Mouse (Mus musculus): ENCODE data around the gene Alg3. TPM values are rescaled to one million over a fixed set of nuclear protein-coding genes. Genes with fewer than 3 reads are reported as not detected.

Gene Alg3
- polyA plus RNA-seq (2012; rRNA removed) = 20.1 and 22.8 TPM in 2 replicates

GRCm38 (mm10) chr16:20611357-20612227 is at the start of gene Alg3, which contains the start of the genes Eef1akmt4 and Gm49333:
Gene Alg3 (minus strand): TSS chr16:20611735.
Gene Eef1akmt4 (plus strand): TSS chr16:20611593.
Gene Gm49333 (plus strand): TSS chr16:20611610.

GRCm38 (mm10) chr16:20651076-20651946 is 39.8 kb upstream of the Alg3 start, which contains the start of gene Psmd2:
Gene Psmd2 (plus strand): TSS chr16:20651652.

DNA sequence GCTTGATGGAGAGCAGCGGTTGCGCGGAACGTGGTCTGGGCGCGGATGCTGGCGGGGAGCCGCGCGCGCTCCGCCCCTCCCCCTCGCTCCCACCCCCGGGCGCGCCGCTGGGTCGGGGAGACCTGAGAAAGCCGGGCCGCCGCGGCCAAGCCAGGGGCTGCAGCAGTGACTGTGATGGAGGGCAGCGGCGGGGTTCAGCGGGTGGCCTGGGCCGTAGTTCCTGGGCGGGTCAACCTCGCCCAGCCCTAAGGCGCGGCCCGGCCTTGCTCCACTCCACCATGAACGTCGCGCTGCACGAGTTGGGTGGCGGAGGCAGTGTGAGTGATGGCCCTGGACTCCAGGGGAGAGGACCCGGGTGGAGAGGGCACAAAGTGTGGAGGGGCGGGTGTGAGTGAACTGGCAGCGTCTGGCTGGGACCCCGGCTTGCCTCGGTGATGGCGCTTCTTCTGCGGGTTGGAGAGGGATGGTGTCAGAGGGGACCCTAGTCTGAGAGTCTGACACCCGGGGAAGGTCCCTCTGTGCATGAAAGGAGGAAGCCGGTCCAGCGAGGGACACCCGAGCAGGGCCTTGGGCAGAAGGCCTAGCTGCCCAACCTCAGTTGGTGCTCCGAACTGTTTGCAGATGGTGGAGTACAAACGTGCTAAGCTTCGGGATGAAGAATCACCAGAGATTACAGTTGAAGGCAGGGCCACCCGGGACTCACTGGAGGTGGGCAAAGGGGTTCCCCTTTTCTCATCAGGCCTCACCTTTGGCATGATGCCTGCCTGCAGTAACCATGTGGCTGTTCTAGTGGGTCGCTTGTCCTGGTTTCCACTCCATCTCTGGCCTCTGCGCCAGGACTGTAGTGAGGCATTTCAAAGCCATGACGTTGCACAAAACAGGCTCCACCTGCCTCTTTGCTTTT is 18.4 kb upstream of the Alg3 start, which contains the start of gene Ece2:
Ece2 (plus strand) TSS at position 98 of the 904 bp plus-strand sequence.

GRCm38 (mm10) chr16:20621191-20621990 is 9.9 kb upstream of the Alg3 start, which contains the start of gene Camk2n2:
Gene Camk2n2 (minus strand): TSS chr16:20621287.

DNA sequence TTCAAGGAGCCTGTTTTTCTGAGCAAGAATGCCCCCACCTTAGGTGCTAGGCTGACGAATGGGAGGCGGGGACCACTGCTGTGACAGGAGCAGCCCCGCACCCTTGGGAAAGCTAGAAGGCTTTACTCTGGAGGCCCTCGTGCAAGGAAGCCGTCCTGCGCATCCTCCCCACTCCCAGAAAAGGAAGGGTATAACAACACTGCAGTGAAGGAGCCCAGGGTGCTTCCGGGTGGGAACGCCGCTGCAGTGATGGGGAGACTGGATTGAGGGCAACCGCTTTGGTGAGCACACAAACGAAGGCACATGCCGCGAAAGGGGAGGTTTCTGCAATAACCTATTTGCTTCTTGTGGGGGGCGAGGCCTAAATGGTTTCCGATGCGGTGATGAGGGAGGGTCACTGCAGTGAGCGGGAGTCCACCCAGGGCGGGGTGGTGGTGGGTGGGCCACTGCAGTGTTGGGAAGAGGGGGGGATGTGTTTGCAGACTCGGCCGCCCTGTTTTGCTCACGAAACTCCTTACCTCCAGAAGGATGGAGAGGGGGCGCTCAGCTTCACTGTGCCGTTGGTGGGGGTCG is 22.1 kb downstream of the Alg3 start, which contains the start of gene Vwa5b2:
Vwa5b2 (plus strand) TSS at position 106 of the 573 bp plus-strand sequence.

Other genes starting within 250 kb of the Alg3 start
- gene Abcc5, start 185.3 kb downstream of the Alg3 start, polyA plus RNA-seq (2012; rRNA removed) = 23.3 and 33.3 TPM in 2 replicates
- 19.7 and 21.3 TPM in 2 replicates for gene Eif2b5, start 112.9 kb downstream of the Alg3 start, polyA plus RNA-seq (2012; rRNA removed)
- 43.4 and 49.8 TPM in 2 replicates for gene Dvl3, start 94.8 kb downstream of the Alg3 start, polyA plus RNA-seq (2012; rRNA removed)
- 324 and 397 TPM in 2 replicates for gene Ap2m1, start 76.3 kb downstream of the Alg3 start, polyA plus RNA-seq (2012; rRNA removed)
- 25.3 TPM in 2 replicates for gene Abcf3, start 63.2 kb downstream of the Alg3 start, polyA plus RNA-seq (2012; rRNA removed)
- 8.2 and 10.1 TPM in 2 replicates for gene Vwa5b2, start 22.3 kb downstream of the Alg3 start, polyA plus RNA-seq (2012; rRNA removed)
- gene Eef1akmt4, start 142 bp downstream of the Alg3 start, polyA plus RNA-seq (2012; rRNA removed) = 17.0 and 23.3 TPM in 2 replicates
- gene Gm49333, start 125 bp downstream of the Alg3 start, polyA plus RNA-seq (2012; rRNA removed) = 0.15 TPM in 1 of 2 replicates, not detected in the other
- gene Camk2n2, start 9.6 kb upstream of the Alg3 start, polyA plus RNA-seq (2012; rRNA removed) = 5.9 and 8.5 TPM in 2 replicates
- 1.2 and 1.3 TPM in 2 replicates for gene Ece2, start 18.1 kb upstream of the Alg3 start, polyA plus RNA-seq (2012; rRNA removed)
- 50.0 and 55.4 TPM in 2 replicates for gene Psmd2, start 39.9 kb upstream of the Alg3 start, polyA plus RNA-seq (2012; rRNA removed)
- 370 and 429 TPM in 2 replicates for gene Eif4g1, start 56.6 kb upstream of the Alg3 start, polyA plus RNA-seq (2012; rRNA removed)
- 7.1 and 9.6 TPM in 2 replicates for gene Fam131a, start 81.5 kb upstream of the Alg3 start, polyA plus RNA-seq (2012; rRNA removed)
- 11.0 and 13.5 TPM in 2 replicates for gene Polr2h, start 105.9 kb upstream of the Alg3 start, polyA plus RNA-seq (2012; rRNA removed)
- 301 and 332 TPM in 2 replicates for gene Clcn2, start 106.0 kb upstream of the Alg3 start, polyA plus RNA-seq (2012; rRNA removed)
- gene Chrd, start 121.4 kb upstream of the Alg3 start, polyA plus RNA-seq (2012; rRNA removed) = 11.5 and 15.7 TPM in 2 replicates
- 4.9 and 5.2 TPM in 2 replicates for gene Thpo, start 122.8 kb upstream of the Alg3 start, polyA plus RNA-seq (2012; rRNA removed)